Mouse (Mus musculus) spleen, postnatal 14 days (tissue): ENCODE data around the gene Fastkd1.
"Not testable (repeated sequence)": the region's sequence is repeated elsewhere in the genome, so short reads cannot be mapped to it uniquely, and the experiment has no call there.

ENCODE experiments used
- DNase-seq, 2 experiments: peaks; one replicate each; pipeline ENCODE4 v3.0.0; 2021 to 2022; ENCODE audit warnings: low spot score in 2 of 2

The Fastkd1 gene

DNA sequence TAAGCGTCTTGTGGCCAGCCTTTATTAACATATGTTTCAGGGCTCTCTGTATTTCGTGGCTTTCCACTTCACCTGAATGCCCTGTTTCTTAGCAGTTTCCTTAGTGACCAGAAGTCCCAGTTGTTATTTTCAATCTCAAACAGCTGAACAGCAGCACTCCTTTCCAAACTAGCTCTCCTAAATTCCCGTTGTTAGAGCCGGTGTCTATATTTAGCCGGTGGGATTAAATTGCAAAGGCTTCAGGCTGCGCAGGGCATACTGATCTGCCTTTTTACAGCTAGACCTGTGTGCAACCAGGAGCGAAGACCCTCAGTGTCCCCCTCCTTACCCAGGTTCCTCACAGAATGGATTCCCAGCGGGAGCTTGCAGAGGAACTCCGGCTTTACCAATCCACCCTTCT, 43.5 kb downstream of the Fastkd1 start, which contains the start of gene Klhl41:
TSS of gene Klhl41 (plus strand) at position 268 of the 400 bp plus-strand sequence.
- DNase-seq, result no peak

DNA sequence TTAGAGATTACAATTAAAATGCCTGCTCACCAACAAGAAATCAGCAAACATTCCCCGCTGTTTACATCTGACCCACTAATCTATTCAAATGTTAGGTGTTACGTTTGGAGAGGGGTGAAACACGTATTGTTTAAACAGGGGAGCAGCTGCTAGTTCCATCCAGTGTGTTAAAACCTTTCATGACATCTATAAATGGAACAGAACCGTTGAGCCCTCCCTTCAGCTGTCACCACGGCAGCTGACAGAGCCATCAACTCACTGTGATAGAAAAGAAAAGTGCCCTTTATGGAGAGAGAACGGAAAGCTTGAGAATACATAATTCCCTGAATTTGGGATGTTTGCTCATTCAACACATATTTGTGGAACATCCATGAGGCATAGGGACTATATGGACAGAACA, 44.9 kb downstream of the Fastkd1 start:
- no peak for DNase-seq

DNA sequence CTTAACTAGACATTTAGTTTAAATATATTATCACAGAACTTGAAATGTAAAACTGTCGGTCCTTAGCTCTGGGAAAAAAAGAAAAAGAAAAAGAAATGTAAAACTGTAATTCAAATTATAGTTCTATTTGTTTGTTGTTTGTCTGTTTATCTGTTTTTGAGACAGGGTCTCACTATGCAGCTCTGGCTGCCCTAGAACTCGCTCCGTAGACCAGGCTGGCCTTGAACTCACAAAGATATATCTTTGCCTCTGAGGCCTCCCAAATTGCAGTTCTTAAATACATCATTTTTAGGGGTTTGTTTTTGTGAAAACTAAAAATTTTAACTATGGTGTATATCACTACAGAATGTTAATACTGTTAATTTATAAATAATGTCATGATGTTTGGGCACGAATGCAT, 45.7 kb downstream of the Fastkd1 start:
- DNase-seq, result no peak

DNA sequence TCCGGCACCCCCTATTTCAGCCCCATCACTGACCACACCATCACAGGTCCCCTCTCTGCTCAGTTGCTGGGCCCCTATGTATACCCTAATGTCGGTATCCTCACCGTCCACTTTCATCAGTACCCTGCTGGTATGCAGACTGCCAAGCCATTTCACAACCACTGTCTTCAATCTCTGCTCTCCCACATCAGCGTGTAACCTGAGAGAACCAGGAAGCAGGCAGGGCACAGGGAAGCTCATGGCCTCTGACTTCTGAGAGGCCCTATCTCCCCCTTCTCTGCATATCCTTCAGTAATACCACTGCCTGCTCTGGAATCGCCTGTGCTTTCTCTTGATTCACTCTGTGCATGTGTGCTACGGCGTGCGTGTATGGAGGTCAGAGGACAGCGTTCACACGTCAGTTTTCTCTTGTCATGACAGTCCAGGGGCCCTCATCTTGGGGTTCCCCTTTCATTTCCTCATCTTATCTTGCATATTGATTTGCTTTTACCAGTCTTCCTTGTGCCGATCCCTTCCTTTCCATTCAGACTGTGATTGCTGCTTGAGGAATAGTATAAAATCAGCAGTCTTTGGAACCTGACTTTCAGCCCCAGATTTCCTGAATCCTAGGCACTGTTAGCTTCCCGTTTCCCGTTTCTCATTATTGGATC, 49.4 kb downstream of the Fastkd1 start:
- DNase-seq, result no peak

DNA sequence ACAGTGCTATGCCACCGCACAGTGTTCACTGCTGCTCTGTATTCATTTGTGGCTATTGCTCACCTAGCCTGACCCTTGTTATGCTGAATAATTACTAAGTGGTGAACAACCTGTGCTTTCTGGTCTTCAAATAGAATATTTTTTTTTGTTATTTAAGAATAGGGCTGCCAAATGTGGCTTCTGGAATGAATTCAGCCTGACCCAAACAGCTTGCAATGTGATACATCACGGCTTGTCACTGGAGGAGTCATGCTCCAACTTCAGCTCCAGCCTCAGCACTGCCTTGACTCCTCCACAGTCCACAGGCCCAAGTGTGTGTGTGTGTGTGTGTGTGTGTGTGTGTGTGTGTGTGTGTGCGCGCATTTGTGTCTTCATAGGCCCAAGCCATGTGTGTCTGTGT, 54.0 kb downstream of the Fastkd1 start:
- DNase-seq, result no peak

DNA sequence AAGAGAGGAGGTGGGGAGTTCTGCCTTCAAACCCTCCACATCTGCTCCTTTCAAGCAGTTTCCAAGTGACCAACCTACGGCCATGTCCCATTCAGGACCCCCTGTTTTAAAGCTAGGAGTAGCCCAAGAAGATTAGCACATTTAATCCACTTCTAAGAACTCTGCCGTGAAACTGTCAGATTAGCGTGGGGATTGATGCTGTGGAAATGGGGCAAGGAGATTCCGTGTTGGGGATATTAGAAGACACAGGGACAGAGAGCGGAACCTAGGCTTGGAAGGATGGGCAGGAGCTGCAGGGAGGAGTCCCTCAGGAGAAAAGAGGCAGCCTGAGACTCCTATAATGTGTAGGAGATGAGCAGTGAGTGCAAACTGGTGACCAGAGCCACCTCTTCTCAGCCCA, 63.6 kb downstream of the Fastkd1 start:
- no peak for DNase-seq

DNA sequence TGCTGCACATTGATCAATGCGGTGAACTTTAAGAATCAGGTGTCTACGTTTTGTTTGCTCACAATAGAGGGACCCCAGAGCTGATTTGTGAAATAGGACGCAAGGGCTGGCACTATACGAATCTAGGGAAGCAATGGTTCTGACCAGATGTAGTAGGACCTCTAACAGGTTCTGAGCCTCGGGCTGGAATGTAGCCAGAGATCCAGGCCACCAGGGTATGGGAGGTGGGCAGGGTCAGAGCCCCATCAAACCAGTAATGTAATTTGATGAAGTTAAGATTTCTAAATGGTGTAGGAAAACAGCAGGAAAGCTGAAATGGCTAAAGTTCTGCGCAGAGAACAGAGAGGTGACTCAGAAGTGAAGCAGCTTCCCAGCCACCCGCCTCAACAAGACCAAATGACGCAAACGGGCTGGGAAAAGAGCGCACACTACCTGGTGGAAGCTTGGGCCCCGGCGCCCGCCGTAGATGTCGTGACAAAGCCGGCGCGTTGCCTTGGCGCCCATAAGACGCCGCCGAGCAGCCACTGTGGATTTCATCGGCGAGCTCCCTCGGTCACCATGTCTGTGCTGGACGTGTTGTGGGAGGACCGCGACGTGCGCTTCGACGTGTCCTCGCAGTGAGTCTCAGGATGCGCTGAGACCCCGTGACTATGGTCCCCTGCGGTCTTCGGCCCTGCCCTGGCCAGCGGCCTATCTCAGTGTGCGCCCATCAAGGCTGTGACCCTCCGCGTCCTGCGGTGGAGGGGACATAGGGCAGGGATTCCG, 66.4 kb downstream of the Fastkd1 start, which contains the start of gene Bbs5:
TSS of gene Bbs5 (plus strand) at position 446 of the 765 bp plus-strand sequence.
- DNase-seq, result peak; percentile 42 to 59

DNA sequence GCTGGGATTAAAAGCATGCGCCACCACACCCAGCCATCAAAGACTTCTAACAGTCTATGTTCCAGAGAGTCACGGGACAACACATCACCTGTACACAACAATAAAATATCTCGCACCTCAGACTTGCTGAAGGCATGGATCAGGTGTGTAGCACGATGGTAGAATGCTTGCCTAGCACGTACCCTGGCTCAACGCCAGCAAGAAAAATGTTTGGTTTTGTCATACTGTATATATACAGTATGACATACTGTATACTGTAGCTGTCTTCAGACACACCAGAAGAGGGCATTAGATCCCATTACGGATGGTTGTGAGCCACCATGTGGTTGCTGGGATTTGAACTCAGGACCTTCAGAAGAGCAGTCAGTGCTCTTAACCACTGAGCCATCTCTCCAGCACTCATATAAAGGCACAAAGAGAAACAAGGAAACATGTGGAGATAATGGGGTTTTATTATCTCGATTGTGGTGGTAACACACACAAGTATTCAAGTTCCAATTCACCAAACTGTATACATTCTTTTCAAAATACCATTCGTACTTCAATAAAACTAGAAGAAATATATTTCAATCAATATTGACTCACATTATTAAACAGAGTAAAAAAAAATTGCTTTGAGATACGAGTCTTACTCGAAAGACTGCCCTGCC, 68.2 kb downstream of the Fastkd1 start:
- no peak for DNase-seq

DNA sequence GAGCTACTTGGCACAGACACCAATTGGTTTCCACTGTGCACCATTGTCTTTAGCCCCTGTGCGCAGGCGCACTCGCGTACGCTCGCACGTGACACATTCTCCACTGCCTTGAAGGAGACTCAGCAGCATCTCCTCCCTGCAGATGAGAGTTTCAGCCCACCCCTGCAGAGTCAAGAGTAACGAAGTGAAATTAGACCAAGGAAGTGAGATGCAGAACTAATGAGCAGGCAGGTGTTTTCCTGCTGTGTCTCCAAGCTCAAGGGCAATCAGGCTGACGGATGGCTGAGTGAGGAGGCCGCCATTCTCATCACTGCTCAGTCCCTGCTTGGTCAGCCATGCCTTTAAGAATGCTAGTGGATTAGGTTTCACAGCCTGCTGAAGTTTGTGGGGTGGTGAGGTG, 73.2 kb downstream of the Fastkd1 start:
- DNase-seq, result no peak

DNA sequence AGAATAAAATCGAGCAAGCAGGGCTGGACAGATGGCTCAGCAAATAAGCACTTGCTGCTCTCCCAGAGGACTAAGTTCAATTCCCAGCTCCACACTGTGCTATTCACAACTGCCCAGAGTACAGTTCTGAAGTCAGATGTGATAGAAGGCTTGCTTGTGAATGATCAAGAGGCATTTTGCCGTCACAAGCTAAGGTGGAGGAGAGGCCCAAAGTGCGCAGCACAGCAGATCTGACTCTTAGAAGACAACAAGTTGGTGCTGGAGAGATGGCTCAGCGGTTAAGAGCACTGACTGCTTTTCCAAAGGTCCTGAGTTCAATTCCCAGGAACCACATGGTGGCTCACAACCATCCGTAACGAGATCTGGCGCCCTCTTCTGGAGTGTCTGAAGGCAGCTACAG, 75.3 kb downstream of the Fastkd1 start:
- DNase-seq, result not testable (repeated sequence)
